ENCODE assay signal across 8 mouse cellular contexts in the genomic region with DNA sequence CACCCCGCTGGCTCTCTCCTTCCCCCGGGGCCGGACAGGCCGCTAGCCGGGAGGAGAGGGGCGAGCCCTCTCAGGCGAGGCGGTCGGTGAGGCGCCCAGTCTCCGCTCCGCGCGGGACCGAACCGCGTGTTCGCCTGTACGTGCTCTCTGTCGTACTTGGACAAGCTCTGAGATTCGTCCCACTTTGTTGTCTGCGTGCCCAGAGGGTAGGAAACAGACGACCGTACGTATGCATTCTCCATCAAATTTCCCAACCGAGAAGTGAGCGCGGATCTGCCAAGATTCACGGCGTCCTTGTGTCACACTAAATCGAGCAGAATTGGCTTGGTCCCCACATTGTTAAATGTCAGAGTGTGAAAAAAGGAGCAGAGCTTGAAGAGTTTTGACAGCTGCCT. TPM values are rescaled to one million over a fixed set of nuclear protein-coding genes. Genes with fewer than 3 reads are reported as not detected.
DNase-seq lines count a peak whose midpoint lies in the region; ATAC-seq and TF ChIP-seq lines count a peak whose summit lies in the region.

No protein-coding gene starts in this region.

- peak overlapping the region; percentile 92 for H3K4me3 ChIP-seq in heart, adult 2 months
- peak overlapping the region; percentile 77 for H3K4me3 ChIP-seq in ES-Bruce4 (ENCODE audit: low read depth, low read length)
- H3K4me3 ChIP-seq in megakaryocyte, embryonic 14.5 days (replicated peaks): peak overlapping the region; percentile 96
- peak overlapping the region; percentile 94 for H3K4me3 ChIP-seq in stomach, postnatal 0 days (ENCODE audit: low read depth, low read length)

- peak overlapping the region; percentile 75 for H3K4me2 ChIP-seq in stomach, postnatal 0 days (replicated peaks; ENCODE audit: low read depth)

- H3K4me1 ChIP-seq in heart, adult 2 months (ENCODE audit: control insufficient read depth, insufficient read depth, low read length): no peaks in the 10 kb centered on the region; the same call in none of the 2 replicates
- no peaks in the 10 kb centered on the region for H3K4me1 ChIP-seq in ES-Bruce4 (ENCODE audit: control insufficient read depth, insufficient read depth, low read length)
- H3K4me1 ChIP-seq in megakaryocyte, embryonic 14.5 days: peaks cover 29% of the 10 kb centered on the region
- no peaks in the 10 kb centered on the region for H3K4me1 ChIP-seq in stomach, postnatal 0 days (replicated peaks; ENCODE audit: control insufficient read depth, insufficient read depth)

- no peak for TF ChIP-seq POLR2A in heart, adult 2 months (IDR thresholded peaks at IDR 0.05; ENCODE audit: insufficient read depth, low read depth, low read length)
- no peak for TF ChIP-seq POLR2A in ES-Bruce4 (IDR thresholded peaks at IDR 0.05; ENCODE audit: insufficient read depth, low read length)

- no peaks in the 10 kb centered on the region; the same call in 1 of the 2 replicates for H3K79me2 ChIP-seq in heart, adult 2 months (replicated peaks; ENCODE audit: control insufficient read depth, insufficient read depth, low read length)

- TF ChIP-seq EP300 in heart, adult 2 months (IDR thresholded peaks at IDR 0.05; ENCODE audit: insufficient read depth, low read depth, low read length): no peak
- TF ChIP-seq EP300 in ES-Bruce4 (IDR thresholded peaks at IDR 0.05; ENCODE audit: insufficient read depth, low read depth, low read length): no peak
- TF ChIP-seq EP300 in stomach, postnatal 0 days (optimal IDR thresholded peaks at IDR 0.05): no peak

- under 1% methylated on average over 31 of the region's 31 CpGs for WGBS in heart, adult 2 months
- 0% methylated on average over 28 of the region's 31 CpGs for WGBS in stomach, postnatal 0 days

- H3K9me3 ChIP-seq in ES-Bruce4 (replicated peaks; ENCODE audit: control insufficient read depth, insufficient read depth, low read length, poor library complexity, severe bottlenecking): no peaks in the 10 kb centered on the region
- H3K9me3 ChIP-seq in megakaryocyte, embryonic 14.5 days: no peaks in the 10 kb centered on the region
- H3K9me3 ChIP-seq in stomach, postnatal 0 days (ENCODE audit: control insufficient read depth, low read length): no peaks in the 10 kb centered on the region

- no peaks in the 10 kb centered on the region for H3K27me3 ChIP-seq in heart, adult 2 months (ENCODE audit: control insufficient read depth, insufficient read depth, low read length)
- H3K27me3 ChIP-seq in ES-Bruce4 (ENCODE audit: control insufficient read depth, insufficient read depth, low read length, poor library complexity, severe bottlenecking): no peaks in the 10 kb centered on the region
- H3K27me3 ChIP-seq in megakaryocyte, embryonic 14.5 days (replicated peaks): no peaks in the 10 kb centered on the region
- H3K27me3 ChIP-seq in stomach, postnatal 0 days (ENCODE audit: control insufficient read depth, insufficient read depth, low read length): no peaks in the 10 kb centered on the region

- peaks cover 7% of the 10 kb centered on the region; the same call in 1 of the 2 replicates for H3K36me3 ChIP-seq in heart, adult 2 months (ENCODE audit: control insufficient read depth, insufficient read depth, low read length)
- H3K36me3 ChIP-seq in ES-Bruce4 (ENCODE audit: control insufficient read depth, insufficient read depth, low read length, poor library complexity, severe bottlenecking): peaks cover 4% of the 10 kb centered on the region
- H3K36me3 ChIP-seq in megakaryocyte, embryonic 14.5 days (replicated peaks; ENCODE audit: low read length): peaks cover 38% of the 10 kb centered on the region
- peaks cover 1% of the 10 kb centered on the region; the same call in 1 of the 2 replicates for H3K36me3 ChIP-seq in stomach, postnatal 0 days (ENCODE audit: control insufficient read depth, insufficient read depth, low read length)

- peak overlapping the region; percentile 79 for H3K27ac ChIP-seq in heart, adult 2 months
- no peak overlapping the region for H3K27ac ChIP-seq in ES-Bruce4 (ENCODE audit: insufficient read depth, low read length)
- peak overlapping the region; percentile 95 for H3K27ac ChIP-seq in stomach, postnatal 0 days (replicated peaks)

- peak; percentile 53; the same call in 1 of the 2 replicates for ATAC-seq in granulocyte monocyte progenitor cell, adult 5-6 weeks (replicated peaks; ENCODE audit: poor library complexity, severe bottlenecking)
- ATAC-seq in stomach, postnatal 0 days (ENCODE audit: low FRiP score, low TSS enrichment): peak; percentile 74

- no peak for TF ChIP-seq CTCF in heart, adult 2 months (IDR thresholded peaks at IDR 0.05)
- TF ChIP-seq CTCF in ES-Bruce4 (IDR thresholded peaks at IDR 0.05; ENCODE audit: low read depth, low read length): no peak
- TF ChIP-seq CTCF in stomach, postnatal 0 days (IDR thresholded peaks at IDR 0.05; ENCODE audit: low read depth): no peak

- no peak for DNase-seq in heart, adult 2 months
- no peak for DNase-seq in heart, adult 11 months
- DNase-seq in embryo, embryonic 10 days (ENCODE audit: low spot score): peak; percentile 50
- peak; percentile 48 for DNase-seq in layer of hippocampus, adult 9-11 months
- no peak for DNase-seq in stomach, postnatal 0 days (ENCODE audit: low spot score)

- intact Hi-C loops in heart, adult 2 months (cut with DNase I): loop anchor here (10.0 kb wide), 1 partner anchor 600 kb away; no protein-coding TSS in a partner anchor

- H3K9ac ChIP-seq in heart, adult 2 months (ENCODE audit: low read depth, low read length): peak overlapping the region; percentile 85
- peak overlapping the region; percentile 90 for H3K9ac ChIP-seq in ES-Bruce4 (ENCODE audit: low read depth, poor library complexity, severe bottlenecking)
- H3K9ac ChIP-seq in stomach, postnatal 0 days (ENCODE audit: low read length): peak overlapping the region; percentile 87

RNA-seq across cellular contexts. Expression of a gene that starts 0.6 kb away (rescaled TPM):
- 10 to 100 TPM; 55.0 to 65.8 TPM for total RNA-seq in heart, adult 2 months (2021)
- 14.3 and 18.6 TPM in 2 replicates for polyA plus RNA-seq in heart, adult 2 months (2012; rRNA removed)
- polyA plus RNA-seq in ES-Bruce4 (2011; ENCODE audit: insufficient read depth, insufficient read length, low read depth, missing spikeins): 81.0 and 89.9 TPM in 2 replicates
- total RNA-seq in granulocyte monocyte progenitor cell, adult 5-6 weeks (2014; fragmentation: Nextera tagmentation): 61.2 and 95.5 TPM in 2 replicates
- 90.2 and 101 TPM in 2 replicates for total RNA-seq in granulocyte monocyte progenitor cell, adult 5-6 weeks (2017)
- 30.3 and 105 TPM in 2 replicates for polyA plus RNA-seq in megakaryocyte, embryonic 14.5 days (2012; ENCODE audit: insufficient read depth, low replicate concordance)
- 84.0 and 86.1 TPM in 2 replicates for polyA plus RNA-seq in stomach, postnatal 0 days (2015; fragmentation: Nextera tagmentation; extraction: Ambion mirVana)

RNA-seq across cellular contexts. Expression of a gene that starts 0.6 kb away (rescaled TPM):
- 1 to 10 TPM; 1.3 to 1.4 TPM for total RNA-seq in heart, adult 2 months (2021)
- 0.35 and 1.1 TPM in 2 replicates for polyA plus RNA-seq in heart, adult 2 months (2012; rRNA removed)
- polyA plus RNA-seq in ES-Bruce4 (2011; ENCODE audit: insufficient read depth, insufficient read length, low read depth, missing spikeins): 7.9 and 8.6 TPM in 2 replicates
- total RNA-seq in granulocyte monocyte progenitor cell, adult 5-6 weeks (2014; fragmentation: Nextera tagmentation): 3.2 and 7.5 TPM in 2 replicates
- 4.7 and 4.9 TPM in 2 replicates for total RNA-seq in granulocyte monocyte progenitor cell, adult 5-6 weeks (2017)
- 0.07 TPM in 1 of 2 replicates, not detected in the other for polyA plus RNA-seq in megakaryocyte, embryonic 14.5 days (2012; ENCODE audit: insufficient read depth, low replicate concordance)
- 4.3 and 4.5 TPM in 2 replicates for polyA plus RNA-seq in stomach, postnatal 0 days (2015; fragmentation: Nextera tagmentation; extraction: Ambion mirVana)

Comparison
In these comparisons a context has a peak if more than half of its experiments do, and no peak if none do; other contexts are left out.
1. DNase-seq: peak in embryo, embryonic 10 days (single experiment) and layer of hippocampus, adult 9-11 months (single experiment); none in heart, adult 2 months (0 of 2), heart, adult 11 months (single experiment) and stomach, postnatal 0 days (single experiment).
2. Peak in every context shown above with its lines, with median percentiles within 50 percentile points of each other: H3K4me3 ChIP-seq and H3K9ac ChIP-seq.